Comparison of ENCODE assay signal across 31 mouse cellular contexts in the genomic region with DNA sequence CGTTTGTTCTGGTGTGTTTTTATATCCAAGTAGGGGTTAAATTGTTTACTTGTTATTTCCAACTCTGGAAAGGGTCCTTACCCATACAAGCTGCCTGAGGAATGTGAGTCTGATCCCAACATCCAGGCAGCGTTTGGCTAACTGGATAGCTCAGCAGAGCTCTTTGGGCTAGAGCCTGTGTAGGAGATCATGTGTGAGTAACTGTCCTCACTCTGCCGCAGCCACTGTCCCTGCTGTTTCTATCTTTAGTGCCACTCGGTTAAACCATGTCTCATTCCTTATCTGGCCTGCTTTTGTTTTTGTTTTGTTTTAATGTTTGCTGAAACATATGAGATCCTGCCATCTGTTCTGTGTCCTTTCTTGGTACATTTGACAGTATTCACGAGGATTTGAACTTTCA. TPM values are rescaled to one million over a fixed set of nuclear protein-coding genes. Genes with fewer than 3 reads are reported as not detected.
DNase-seq lines count a peak whose midpoint lies in the region; ATAC-seq and TF ChIP-seq lines count a peak whose summit lies in the region.
"Had no signal": no experiment of that assay in that cellular context is flagged by ENCODE, and none has a peak within 500 bp of the region (broad histone marks: within the 10 kb centered on the region; RNA-seq: fewer than 3 reads in every experiment).

No protein-coding gene starts in this region.

- H3K4me1 ChIP-seq in heart, embryonic 12.5 days (replicated peaks) = peaks cover 33% of the 10 kb centered on the region
- H3K4me1 ChIP-seq in intestine, embryonic 16.5 days (ENCODE audit: control insufficient read depth, insufficient read depth, low read length) = no peaks in the 10 kb centered on the region
- no peaks in the 10 kb centered on the region for H3K4me1 ChIP-seq in intestine, postnatal 0 days (replicated peaks; ENCODE audit: control insufficient read depth, insufficient read depth, low read length)
- H3K4me1 ChIP-seq: embryonic facial prominence, embryonic 12.5 days; liver, embryonic 12.5 days had no signal

- peak; percentile 73; the same call in 1 of the 2 replicates for ATAC-seq in frontal cortex, adult (ENCODE audit: low TSS enrichment)
- ATAC-seq in heart, embryonic 12.5 days (ENCODE audit: insufficient number of reproducible peaks, low FRiP score) = no peak
- no peak for ATAC-seq in intestine, embryonic 16.5 days
- ATAC-seq in intestine, postnatal 0 days = no peak
- ATAC-seq: forebrain, embryonic 15.5 days; inflammation-experienced regulatory T-cells, adult 6 months; liver, embryonic 12.5 days; liver, postnatal 0 days had no signal

- H3K9ac ChIP-seq in heart, embryonic 12.5 days = no peak overlapping the region
- H3K9ac ChIP-seq in intestine, embryonic 16.5 days (ENCODE audit: low read depth, low read length) = no peak overlapping the region
- no peak overlapping the region for H3K9ac ChIP-seq in intestine, postnatal 0 days (ENCODE audit: low read depth, low read length)
- H3K9ac ChIP-seq: embryonic facial prominence, embryonic 12.5 days; forebrain, embryonic 15.5 days; hindbrain, embryonic 15.5 days; liver, embryonic 12.5 days; liver, postnatal 0 days; midbrain, embryonic 12.5 days; neural tube, embryonic 12.5 days had no signal

- H3K27ac ChIP-seq in heart, embryonic 12.5 days (ENCODE audit: poor library complexity, severe bottlenecking) = peak overlapping the region; percentile 81
- peak overlapping the region; percentile 14; the same call in 1 of the 2 replicates for H3K27ac ChIP-seq in intestine, embryonic 16.5 days (ENCODE audit: low read length)
- H3K27ac ChIP-seq in intestine, postnatal 0 days (ENCODE audit: low read depth, low read length) = no peak overlapping the region
- H3K27ac ChIP-seq: embryonic facial prominence, embryonic 12.5 days; forebrain, embryonic 15.5 days; hindbrain, embryonic 15.5 days; layer of hippocampus, adult 2 months; liver, embryonic 12.5 days; midbrain, embryonic 12.5 days; neural tube, embryonic 12.5 days; stomach, postnatal 0 days had no signal

- DNase-seq in frontal cortex, postnatal 10 days (ENCODE audit: low spot score in 2 of 2) = no peak
- no peak for DNase-seq in heart, adult 11 months
- DNase-seq in ovary, postnatal 10 days (ENCODE audit: low spot score) = no peak
- DNase-seq: adrenal gland, adult 8-10 months; cerebellum, adult 9-10 months; cerebellum, postnatal 36 days; embryo, embryonic 11 days; gastrocnemius, postnatal 14 days; kidney, postnatal 36 days; left cerebral cortex, postnatal 4 days; liver, postnatal 0 days; lung, postnatal 4 days; right cerebral cortex, postnatal 4 days; thymus, adult 18-20 months; thymus, postnatal 25 days had no signal

- H3K4me2 ChIP-seq in heart, embryonic 12.5 days = peak overlapping the region; percentile 11; the same call in 1 of the 2 replicates
- H3K4me2 ChIP-seq in intestine, embryonic 16.5 days (ENCODE audit: low read depth, low read length) = no peak overlapping the region
- H3K4me2 ChIP-seq in intestine, postnatal 0 days (replicated peaks; ENCODE audit: low read depth) = no peak overlapping the region
- H3K4me2 ChIP-seq: embryonic facial prominence, embryonic 12.5 days; forebrain, embryonic 15.5 days; hindbrain, embryonic 15.5 days; liver, embryonic 12.5 days; midbrain, embryonic 12.5 days; neural tube, embryonic 12.5 days had no signal

- no peak overlapping the region for H3K4me3 ChIP-seq in heart, embryonic 12.5 days
- H3K4me3 ChIP-seq in intestine, embryonic 16.5 days (ENCODE audit: low read length) = no peak overlapping the region
- H3K4me3 ChIP-seq in intestine, postnatal 0 days (ENCODE audit: low read depth, low read length) = no peak overlapping the region
- H3K4me3 ChIP-seq: embryonic facial prominence, embryonic 12.5 days; forebrain, embryonic 15.5 days; hindbrain, embryonic 15.5 days; layer of hippocampus, adult 2 months; liver, embryonic 12.5 days; megakaryocyte, embryonic 14.5 days; midbrain, embryonic 12.5 days; myocyte; neural tube, embryonic 12.5 days had no signal

- no peak for TF ChIP-seq CTCF in intestine, postnatal 0 days (IDR thresholded peaks at IDR 0.05; ENCODE audit: low read depth)

- no peaks in the 10 kb centered on the region for H3K27me3 ChIP-seq in heart, embryonic 12.5 days (replicated peaks)
- no peaks in the 10 kb centered on the region for H3K27me3 ChIP-seq in intestine, embryonic 16.5 days (replicated peaks; ENCODE audit: control insufficient read depth, insufficient read depth, low read length)
- no peaks in the 10 kb centered on the region for H3K27me3 ChIP-seq in intestine, postnatal 0 days (replicated peaks; ENCODE audit: control insufficient read depth, insufficient read depth, low read length)
- H3K27me3 ChIP-seq: embryonic facial prominence, embryonic 12.5 days; forebrain, embryonic 15.5 days; hindbrain, embryonic 15.5 days; liver, embryonic 12.5 days; megakaryocyte, embryonic 14.5 days; midbrain, embryonic 12.5 days; neural tube, embryonic 12.5 days had no signal

- H3K36me3 ChIP-seq in heart, embryonic 12.5 days = peaks cover 54% of the 10 kb centered on the region
- peaks cover 8% of the 10 kb centered on the region for H3K36me3 ChIP-seq in intestine, embryonic 16.5 days (ENCODE audit: control insufficient read depth, insufficient read depth, low read length)
- peaks cover 56% of the 10 kb centered on the region for H3K36me3 ChIP-seq in intestine, postnatal 0 days (ENCODE audit: control insufficient read depth, insufficient read depth)

- no peaks in the 10 kb centered on the region for H3K9me3 ChIP-seq in heart, embryonic 12.5 days (replicated peaks)
- H3K9me3 ChIP-seq in intestine, embryonic 16.5 days (ENCODE audit: control insufficient read depth, low read length) = no peaks in the 10 kb centered on the region
- H3K9me3 ChIP-seq in intestine, postnatal 0 days (ENCODE audit: control insufficient read depth) = no peaks in the 10 kb centered on the region
- H3K9me3 ChIP-seq: embryonic facial prominence, embryonic 12.5 days; forebrain, embryonic 15.5 days; G1E; hindbrain, embryonic 15.5 days; liver, embryonic 12.5 days; megakaryocyte, embryonic 14.5 days; midbrain, embryonic 12.5 days; neural tube, embryonic 12.5 days had no signal

- WGBS in heart, embryonic 12.5 days = 39% methylated on average over 5 of the region's 5 CpGs
- WGBS in intestine, embryonic 16.5 days = 70% methylated on average over 5 of the region's 5 CpGs
- 56% methylated on average over 5 of the region's 5 CpGs for WGBS in intestine, postnatal 0 days

RNA-seq across cellular contexts. Expression of gene Hp1bp3, which starts 55.2 kb away (rescaled TPM):
- polyA plus RNA-seq in heart, embryonic 12.5 days (2016; fragmentation: Nextera tagmentation; extraction: Ambion mirVana) = 109 and 114 TPM in 2 replicates
- polyA plus RNA-seq in intestine, embryonic 16.5 days (2015; fragmentation: Nextera tagmentation; extraction: Ambion mirVana) = 108 and 113 TPM in 2 replicates
- 75.5 and 83.4 TPM in 2 replicates for polyA plus RNA-seq in intestine, postnatal 0 days (2015; fragmentation: Nextera tagmentation; extraction: Ambion mirVana)
